In the genomic region with DNA sequence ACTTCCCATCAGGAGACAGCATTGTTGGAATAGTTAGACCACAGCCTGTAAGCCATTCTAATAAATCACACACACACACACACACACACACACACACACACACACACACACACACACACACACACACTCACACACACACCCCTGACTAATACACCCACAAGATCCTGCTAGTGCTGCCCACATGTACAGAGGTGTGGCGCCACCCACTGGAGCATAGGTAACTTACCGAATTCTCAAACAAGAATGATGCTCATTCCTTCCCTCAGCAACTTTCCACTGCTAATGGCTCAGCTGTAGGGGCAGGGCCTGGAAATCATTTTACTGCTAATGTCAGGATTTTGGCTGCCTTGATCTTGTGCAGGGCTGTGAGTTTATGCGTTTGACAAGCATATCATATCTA, we compare ENCODE assay signal across 10 mouse cellular contexts. TPM values are rescaled to one million over a fixed set of nuclear protein-coding genes. Genes with fewer than 3 reads are reported as not detected.
DNase-seq lines count a peak whose midpoint lies in the region; ATAC-seq and TF ChIP-seq lines count a peak whose summit lies in the region.
"Had no signal": no experiment of that assay in that cellular context is flagged by ENCODE, and none has a peak within 500 bp of the region (broad histone marks: within the 10 kb centered on the region; RNA-seq: fewer than 3 reads in every experiment).

No protein-coding gene starts in this region.

- H3K36me3 ChIP-seq in lung, embryonic 14.5 days (ENCODE audit: insufficient read depth): no peaks in the 10 kb centered on the region
- no peaks in the 10 kb centered on the region for H3K36me3 ChIP-seq in forebrain, embryonic 14.5 days (ENCODE audit: control insufficient read depth, insufficient read depth, low read length)

- peak; percentile 48 for TF ChIP-seq CTCF in lung, embryonic 14.5 days (IDR thresholded peaks at IDR 0.05; ENCODE audit: low read depth)

- no peak overlapping the region for H3K27ac ChIP-seq in lung, embryonic 14.5 days (ENCODE audit: low read depth)
- H3K27ac ChIP-seq in forebrain, embryonic 14.5 days (ENCODE audit: low read depth, low read length): no peak overlapping the region

- intact Hi-C loops in heart, postnatal 25 days (cut with DNase I): no loop called here

- ATAC-seq in lung, embryonic 14.5 days (ENCODE audit: insufficient read depth): no peak; the same call in 1 of the 2 replicates
- ATAC-seq in forebrain, embryonic 14.5 days: no peak

- 20% methylated on average over 3 of the region's 3 CpGs for WGBS in lung, embryonic 14.5 days
- WGBS in forebrain, embryonic 14.5 days: 44% methylated on average over 3 of the region's 3 CpGs

- no peak overlapping the region for H3K9ac ChIP-seq in lung, embryonic 14.5 days
- no peak overlapping the region for H3K9ac ChIP-seq in forebrain, embryonic 14.5 days (ENCODE audit: low read length)

- H3K9me3 ChIP-seq in lung, embryonic 14.5 days (ENCODE audit: low read depth, low read length): no peaks in the 10 kb centered on the region
- H3K9me3 ChIP-seq in forebrain, embryonic 14.5 days (replicated peaks; ENCODE audit: control insufficient read depth, low read length): no peaks in the 10 kb centered on the region

- peak; percentile 53 for DNase-seq in embryo, embryonic 10 days (ENCODE audit: low spot score)
- no peak for DNase-seq in embryo, embryonic 9.5 days (ENCODE audit: extremely low spot score)
- DNase-seq in lung, embryonic 14.5 days: peak; percentile 44
- DNase-seq in lung, postnatal 10 days: no peak
- DNase-seq in embryo, embryonic 11 days: peak; percentile 52
- DNase-seq in retina, embryonic 14.5 days (ENCODE audit: low spot score): peak; percentile 14
- DNase-seq in forebrain, embryonic 14.5 days (ENCODE audit: low spot score): no peak
- DNase-seq in heart, postnatal 25 days (ENCODE audit: low spot score): no peak
- DNase-seq: heart, adult 18-20 months; kidney, adult 9 months had no signal

- no peak overlapping the region for H3K4me3 ChIP-seq in lung, embryonic 14.5 days (ENCODE audit: low read depth, low read length)
- H3K4me3 ChIP-seq in forebrain, embryonic 14.5 days (ENCODE audit: low read depth, low read length): no peak overlapping the region

- H3K4me1 ChIP-seq in lung, embryonic 14.5 days (ENCODE audit: insufficient read depth): no peaks in the 10 kb centered on the region
- no peaks in the 10 kb centered on the region; the same call in 1 of the 2 replicates for H3K4me1 ChIP-seq in forebrain, embryonic 14.5 days (ENCODE audit: control insufficient read depth, insufficient read depth, low read length)

- no peak overlapping the region for H3K4me2 ChIP-seq in lung, embryonic 14.5 days
- H3K4me2 ChIP-seq in forebrain, embryonic 14.5 days (ENCODE audit: low read length): no peak overlapping the region

- H3K27me3 ChIP-seq in lung, embryonic 14.5 days (ENCODE audit: insufficient read depth, low read length): no peaks in the 10 kb centered on the region
- no peaks in the 10 kb centered on the region for H3K27me3 ChIP-seq in forebrain, embryonic 14.5 days (replicated peaks; ENCODE audit: control insufficient read depth, insufficient read depth, low read length)

RNA-seq across cellular contexts. Expression of a gene that starts 46.5 kb away (rescaled TPM):
- polyA plus RNA-seq in lung, embryonic 14.5 days (2014; fragmentation: Nextera tagmentation; extraction: Ambion mirVana): 223 and 230 TPM in 2 replicates
- 26.8 and 34.9 TPM in 2 replicates for polyA plus RNA-seq in forebrain, embryonic 14.5 days (2014; fragmentation: Nextera tagmentation; extraction: Ambion mirVana)
- 10 to 100 TPM; 55.9 to 63.6 TPM for total RNA-seq in heart, postnatal 25 days (2021)

Comparison
In these comparisons a context has a peak if more than half of its experiments do, and no peak if none do; other contexts are left out.
1. DNase-seq: peak in embryo, embryonic 10 days (single experiment), lung, embryonic 14.5 days (single experiment), embryo, embryonic 11 days (single experiment) and retina, embryonic 14.5 days (single experiment); none in embryo, embryonic 9.5 days (single experiment), lung, postnatal 10 days (single experiment), forebrain, embryonic 14.5 days (single experiment) and heart, postnatal 25 days (single experiment).